Mouse (Mus musculus) brain, embryonic 14.5 days (tissue): ENCODE data around the gene Adh7.

Experiments
- CTCF ChIP-seq: fragments of 200-500 bp; IDR thresholded peaks from 2 replicates; pipeline ENCODE4 v1.5.1; 2012; ENCODE audit warnings: inconsistent platforms, mild to moderate bottlenecking, moderate library complexity, borderline replicate concordance; ENCODE audit not compliant: insufficient read depth, insufficient read length; ENCODE audit errors: extremely low read depth
- POLR2A ChIP-seq: fragments of 200-500 bp; IDR thresholded peaks from 2 replicates; pipeline ENCODE4 v1.6.1; 2012; ENCODE audit warnings: mild to moderate bottlenecking, inconsistent platforms, borderline replicate concordance; ENCODE audit not compliant: poor library complexity, insufficient read depth, insufficient read length, severe bottlenecking; ENCODE audit errors: extremely low read depth

DNA sequence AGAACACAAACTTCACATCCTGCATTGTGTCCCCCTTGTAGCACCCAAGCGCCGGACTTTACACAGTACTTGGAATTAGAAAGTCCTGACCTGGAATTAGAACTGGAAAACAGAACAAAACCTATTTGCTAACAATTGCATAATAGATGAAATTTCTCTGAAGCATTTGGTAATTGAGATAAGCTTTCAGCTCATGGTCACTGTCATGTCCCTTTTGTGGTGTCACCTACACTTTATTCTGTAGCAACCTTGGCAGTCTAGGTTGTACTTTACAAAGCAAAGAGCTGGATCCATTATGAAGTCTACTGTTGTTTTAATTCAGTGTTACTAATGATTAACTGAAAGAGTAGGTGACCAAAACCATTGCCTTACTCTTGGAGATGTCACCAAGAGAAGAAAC lies 9.5 kb downstream of the Adh7 start:
- TF ChIP-seq POLR2A (no peak), CTCF (no peak)
